Comparison of ENCODE assay signal across 7 mouse cellular contexts in genomic region chr15:96284711-96285322, GRCm38 (mm10). TPM values are rescaled to one million over a fixed set of nuclear protein-coding genes. Genes with fewer than 3 reads are reported as not detected.
DNase-seq lines count a peak whose midpoint lies in the region; ATAC-seq lines count a peak whose summit lies in the region.

No protein-coding gene starts in this region.

- no peaks in the 10 kb centered on the region for H3K9me3 ChIP-seq in heart, embryonic 13.5 days

- H3K4me2 ChIP-seq in heart, embryonic 13.5 days = peak overlapping the region; percentile 90

- no peaks in the 10 kb centered on the region for H3K27me3 ChIP-seq in heart, embryonic 13.5 days (replicated peaks)

- H3K4me3 ChIP-seq in heart, embryonic 13.5 days = peak overlapping the region; percentile 96

- DNase-seq in urinary bladder, postnatal 25 days (ENCODE audit: low spot score) = peak; percentile 50
- DNase-seq in urinary bladder, postnatal 14 days (ENCODE audit: low spot score) = no peak
- DNase-seq in cerebellum, postnatal 10 days = peak; percentile 81 to 84
- peak; percentile 22 to 46 for DNase-seq in layer of hippocampus, adult 8-10 months (ENCODE audit: low spot score in 2 of 2)
- peak; percentile 50 for DNase-seq in lung, postnatal 10 days
- peak; percentile 17 to 32 for DNase-seq in right cerebral cortex, postnatal 36 days (ENCODE audit: low spot score in 2 of 2)

- peaks cover 20% of the 10 kb centered on the region for H3K36me3 ChIP-seq in heart, embryonic 13.5 days

- ATAC-seq in heart, embryonic 13.5 days (ENCODE audit: extremely low read depth, insufficient number of reproducible peaks, low FRiP score, low TSS enrichment) = peak; percentile 12; the same call in 1 of the 2 replicates

- under 1% methylated on average over 49 of the region's 67 CpGs for WGBS in heart, embryonic 13.5 days

- peak overlapping the region; percentile 100 for H3K9ac ChIP-seq in heart, embryonic 13.5 days

- H3K4me1 ChIP-seq in heart, embryonic 13.5 days = peaks cover 48% of the 10 kb centered on the region

- peak overlapping the region; percentile 100 for H3K27ac ChIP-seq in heart, embryonic 13.5 days (replicated peaks)

RNA-seq across cellular contexts. Expression of gene Arid2, which starts 2.5 kb away (rescaled TPM):
- polyA plus RNA-seq in heart, embryonic 13.5 days (2015; fragmentation: Nextera tagmentation; extraction: Ambion mirVana) = 12.1 and 14.1 TPM in 2 replicates
- 10 to 100 TPM; 28.6 to 39.8 (median 35.4) TPM for total RNA-seq in layer of hippocampus, adult 8-10 months (2022)
